Mouse (Mus musculus) hindbrain, embryonic 16.5 days (tissue): ENCODE measurements around the gene Eps8. TPM values are rescaled to one million over a fixed set of nuclear protein-coding genes. Genes with fewer than 3 reads are reported as not detected.

ENCODE experiments used
- ATAC-seq: fragments of 200-750 bp; cut with Nextera tagmentation; 2 replicates; pipeline ENCODE4 v1.8.0; 2017; ENCODE audit warnings: moderate TSS enrichment, moderate library complexity
- H3K27ac ChIP-seq: fragments of 300-500 bp; sonication (generic); 2 replicates; pipeline ENCODE4 v1.5.1; 2014; ENCODE audit warnings: low read depth, mild to moderate bottlenecking, control low read depth, low read length, moderate library complexity
- H3K27me3 ChIP-seq: fragments of 300-500 bp; sonication (generic); replicated peaks from 2 replicates; pipeline ENCODE4 v1.6.1; 2014; ENCODE audit warnings: low read length; ENCODE audit not compliant: control insufficient read depth, insufficient read depth
- H3K36me3 ChIP-seq: fragments of 300-500 bp; sonication (generic); 2 replicates; pipeline ENCODE4 v1.6.1; 2014; ENCODE audit warnings: mild to moderate bottlenecking, low read length, moderate library complexity, mixed read lengths; ENCODE audit not compliant: control insufficient read depth, insufficient read depth
- H3K4me1 ChIP-seq: fragments of 300-500 bp; sonication (generic); 2 replicates; pipeline ENCODE4 v1.6.1; 2014; ENCODE audit warnings: low read depth, low read length; ENCODE audit not compliant: control insufficient read depth, insufficient read depth
- H3K4me2 ChIP-seq: fragments of 300-500 bp; sonication (generic); 2 replicates; pipeline ENCODE4 v1.6.1; 2014; ENCODE audit warnings: mild to moderate bottlenecking, low read length, control low read depth, moderate library complexity
- H3K4me3 ChIP-seq: fragments of 300-500 bp; sonication (generic); 2 replicates; pipeline ENCODE4 v1.5.1; 2014; ENCODE audit warnings: mild to moderate bottlenecking, low read length, control low read depth, moderate library complexity
- H3K9ac ChIP-seq: fragments of 300-500 bp; sonication (generic); 2 replicates; pipeline ENCODE4 v1.6.1; 2014; ENCODE audit warnings: low read depth, mild to moderate bottlenecking, control low read depth, low read length, moderate library complexity
- H3K9me3 ChIP-seq: fragments of 300-500 bp; sonication (generic); 2 replicates; pipeline ENCODE4 v1.6.1; 2014; ENCODE audit warnings: mild to moderate bottlenecking, low read length, moderate library complexity; ENCODE audit not compliant: control insufficient read depth
- WGBS: fragments of 180-500 bp; shearing (Covaris S2); extraction: QIAGEN DNeasy Blood & Tissue Kit; methylation state at CpG from one replicate; pipeline ENCODE4 v1.1.7; 2014; 5-methylcytosine and 5-hydroxymethylcytosine counted together
- polyA plus RNA-seq: library from polyadenylated mRNA; unstranded; fragments of >200 nt; fragmentation: Nextera tagmentation; extraction: Ambion mirVana; gene quantifications from 2 replicates; pipeline ENCODE4 v1.2.1, GENCODE M21; 2015

The Eps8 gene
- polyA plus RNA-seq, 1 experiment from 2014 or later = 33.7 TPM

GRCm38 (mm10) chr6:137649068-137649480 is 5.6 kb downstream of the Eps8 start:
- H3K27me3 ChIP-seq = no peaks in the 10 kb centered on the region
- 0% methylated on average over 51 of the region's 51 CpGs for WGBS
- H3K9ac ChIP-seq = peak overlapping the region; percentile 86
- H3K4me2 ChIP-seq = peak overlapping the region; percentile 66
- H3K9me3 ChIP-seq = no peaks in the 10 kb centered on the region; the same call in 1 of the 2 replicates
- peak; percentile 94 for ATAC-seq
- H3K27ac ChIP-seq = no peak overlapping the region
- H3K4me3 ChIP-seq = peak overlapping the region; percentile 91
- H3K36me3 ChIP-seq = no peaks in the 10 kb centered on the region
- H3K4me1 ChIP-seq = peaks cover 7% of the 10 kb centered on the region

GRCm38 (mm10) chr6:137648110-137649067 is 6.3 kb downstream of the Eps8 start:
- under 1% methylated on average over 34 of the region's 59 CpGs for WGBS
- Histone ChIP-seq H3K9me3 (no peaks in the 10 kb centered on the region; the same call in 1 of the 2 replicates), H3K4me2 (peak overlapping the region; percentile 66), H3K36me3 (no peaks in the 10 kb centered on the region), H3K4me3 (peak overlapping the region; percentile 91), H3K9ac (peak overlapping the region; percentile 86), H3K4me1 (peaks cover 7% of the 10 kb centered on the region), H3K27ac (no peak overlapping the region), H3K27me3 (no peaks in the 10 kb centered on the region)
- peak; percentile 72 for ATAC-seq

DNA sequence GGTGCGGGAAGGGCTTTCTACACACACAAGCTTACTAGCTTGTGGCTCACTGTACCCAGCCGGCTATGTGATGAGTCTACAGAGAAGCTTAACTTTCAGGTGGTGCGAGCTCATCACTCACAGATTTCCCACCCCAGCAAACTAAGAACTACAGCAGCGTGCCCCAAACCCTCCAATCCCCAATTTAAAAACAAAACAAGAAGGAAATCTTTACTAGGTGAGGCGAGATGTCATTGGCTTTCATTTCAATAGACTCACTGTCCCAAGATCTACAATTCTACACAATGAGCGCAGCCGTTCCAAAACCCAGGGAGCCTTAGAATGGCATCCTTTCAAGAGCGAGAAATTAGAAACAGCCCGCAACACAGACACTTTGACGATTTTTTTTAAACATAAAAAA is 7.0 kb downstream of the Eps8 start:
- Histone ChIP-seq H3K9me3 (no peaks in the 10 kb centered on the region; the same call in 1 of the 2 replicates), H3K4me3 (peak overlapping the region; percentile 91), H3K27me3 (no peaks in the 10 kb centered on the region), H3K27ac (no peak overlapping the region), H3K36me3 (no peaks in the 10 kb centered on the region), H3K4me1 (peaks cover 7% of the 10 kb centered on the region), H3K9ac (no peak overlapping the region), H3K4me2 (peak overlapping the region; percentile 66)
- WGBS = 11% methylated on average over 10 of the region's 10 CpGs
- ATAC-seq = no peak

DNA sequence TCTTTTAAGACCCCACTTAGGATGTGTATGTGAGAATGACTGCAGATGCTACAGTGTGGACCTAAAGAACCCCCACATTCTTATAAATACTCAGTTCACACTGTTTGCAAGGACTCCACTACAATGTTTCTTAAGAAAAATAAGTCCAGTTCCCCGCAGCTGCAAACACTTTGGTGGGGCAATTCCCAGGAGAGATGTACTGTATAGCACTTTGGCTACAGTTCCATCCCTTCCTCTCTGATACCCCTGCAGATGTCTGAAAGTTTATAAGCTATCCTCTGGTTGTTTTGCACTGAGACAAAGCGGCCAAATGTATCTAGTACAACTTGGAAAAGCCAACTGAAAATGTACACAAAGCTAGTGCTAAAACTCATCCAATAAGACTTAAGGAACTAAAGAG is 8.0 kb downstream of the Eps8 start:
- 89% methylated on average over 2 of the region's 2 CpGs for WGBS
- no peaks in the 10 kb centered on the region; the same call in 1 of the 2 replicates for H3K9me3 ChIP-seq
- H3K4me1 ChIP-seq = peaks cover 7% of the 10 kb centered on the region
- no peak overlapping the region for H3K27ac ChIP-seq
- no peak overlapping the region; the same call in 1 of the 2 replicates for H3K4me2 ChIP-seq
- H3K27me3 ChIP-seq = no peaks in the 10 kb centered on the region
- no peak for ATAC-seq
- H3K4me3 ChIP-seq = no peak overlapping the region
- H3K9ac ChIP-seq = no peak overlapping the region
- no peaks in the 10 kb centered on the region for H3K36me3 ChIP-seq

GRCm38 (mm10) chr6:137644893-137645292 is 9.8 kb downstream of the Eps8 start:
- no peak overlapping the region for H3K4me3 ChIP-seq
- 73% methylated on average over 5 of the region's 5 CpGs for WGBS
- no peak for ATAC-seq
- peaks cover 7% of the 10 kb centered on the region for H3K4me1 ChIP-seq
- no peaks in the 10 kb centered on the region for H3K27me3 ChIP-seq
- no peak overlapping the region for H3K27ac ChIP-seq
- H3K9ac ChIP-seq = no peak overlapping the region
- H3K36me3 ChIP-seq = no peaks in the 10 kb centered on the region
- no peaks in the 10 kb centered on the region for H3K9me3 ChIP-seq
- no peak overlapping the region for H3K4me2 ChIP-seq

DNA sequence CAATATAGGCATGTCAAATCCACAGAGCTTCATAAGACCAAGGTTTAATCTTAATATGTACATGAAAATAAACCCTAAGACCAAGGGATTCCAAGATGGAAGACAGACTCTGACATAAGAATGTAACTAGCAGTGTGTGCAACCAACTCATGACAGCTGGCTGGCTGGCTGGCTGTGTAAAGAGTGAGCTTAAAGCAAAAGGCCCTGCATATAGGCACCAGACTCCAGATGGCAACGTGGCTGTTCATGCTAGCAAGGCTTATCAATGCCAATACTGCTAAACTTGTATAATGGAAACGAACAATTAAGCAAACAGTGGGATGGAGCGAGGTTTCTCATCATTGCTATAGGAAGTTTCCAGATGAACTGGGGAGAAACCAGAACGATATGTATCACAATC is 10.9 kb downstream of the Eps8 start:
- Histone ChIP-seq H3K4me1 (peaks cover 5% of the 10 kb centered on the region), H3K4me2 (no peak overlapping the region), H3K4me3 (no peak overlapping the region), H3K36me3 (no peaks in the 10 kb centered on the region), H3K27me3 (no peaks in the 10 kb centered on the region), H3K9ac (no peak overlapping the region), H3K27ac (no peak overlapping the region), H3K9me3 (no peaks in the 10 kb centered on the region)
- 81% methylated on average over 4 of the region's 4 CpGs for WGBS
- no peak for ATAC-seq

DNA sequence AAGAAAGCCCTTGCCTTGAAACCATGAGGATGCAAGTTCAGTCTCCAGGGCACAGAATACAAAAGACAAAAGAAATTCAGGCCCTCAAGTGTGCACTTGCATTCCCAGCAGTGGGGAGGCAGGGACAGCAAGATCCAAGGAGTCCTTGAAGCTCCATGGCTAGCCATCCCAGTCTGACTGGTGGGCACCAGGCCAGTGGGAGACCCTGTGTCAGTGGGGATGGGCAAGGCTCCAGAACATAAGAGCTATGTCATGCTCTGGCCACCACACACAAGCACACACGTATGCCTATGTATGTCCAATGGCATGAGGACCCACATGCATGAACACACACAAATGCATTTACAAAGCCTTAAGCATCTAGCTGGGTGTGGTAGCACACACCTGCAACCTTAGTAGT is 13.0 kb downstream of the Eps8 start:
- no peak for ATAC-seq
- no peak overlapping the region for H3K9ac ChIP-seq
- no peak overlapping the region for H3K4me2 ChIP-seq
- H3K27me3 ChIP-seq = no peaks in the 10 kb centered on the region
- H3K4me3 ChIP-seq = no peak overlapping the region
- H3K27ac ChIP-seq = no peak overlapping the region
- H3K4me1 ChIP-seq = no peaks in the 10 kb centered on the region
- no peaks in the 10 kb centered on the region for H3K9me3 ChIP-seq
- no peaks in the 10 kb centered on the region for H3K36me3 ChIP-seq
- 100% methylated on average over 1 of the region's 1 CpGs for WGBS

- no peaks in the 10 kb centered on the region for H3K36me3 ChIP-seq
- no peak overlapping the region for H3K4me2 ChIP-seq
- no peaks in the 10 kb centered on the region for H3K4me1 ChIP-seq
- no peaks in the 10 kb centered on the region for H3K9me3 ChIP-seq
- no peak overlapping the region for H3K9ac ChIP-seq
- no peak for ATAC-seq
- 91% methylated on average over 11 of the region's 11 CpGs for WGBS
- no peak overlapping the region for H3K27ac ChIP-seq
- no peak overlapping the region for H3K4me3 ChIP-seq
- no peaks in the 10 kb centered on the region for H3K27me3 ChIP-seq
Measured at GRCm38 (mm10) chr6:137638834-137639567, 15.7 kb downstream of the Eps8 start.

- no peak overlapping the region for H3K27ac ChIP-seq
- H3K9ac ChIP-seq = no peak overlapping the region
- no peaks in the 10 kb centered on the region for H3K36me3 ChIP-seq
- no peaks in the 10 kb centered on the region for H3K9me3 ChIP-seq
- no peak overlapping the region for H3K4me2 ChIP-seq
- WGBS = 73% methylated on average over 7 of the region's 7 CpGs
- no peak overlapping the region for H3K4me3 ChIP-seq
- ATAC-seq = no peak
- no peaks in the 10 kb centered on the region for H3K27me3 ChIP-seq
- H3K4me1 ChIP-seq = no peaks in the 10 kb centered on the region
Measured at GRCm38 (mm10) chr6:137637443-137637842, 17.2 kb downstream of the Eps8 start.
